ENCODE assay signal across 8 mouse cellular contexts in genomic region chr11:35770741-35771504, GRCm38 (mm10). TPM values are rescaled to one million over a fixed set of nuclear protein-coding genes. Genes with fewer than 3 reads are reported as not detected.
A peak's percentile ranks its signal among the peaks of the same experiment; 100 is the strongest.
DNase-seq lines count a peak whose midpoint lies in the region; ATAC-seq and TF ChIP-seq lines count a peak whose summit lies in the region.
"Had no signal": no experiment of that assay in that cellular context is flagged by ENCODE, and none has a peak within 500 bp of the region (broad histone marks: within the 10 kb centered on the region; RNA-seq: fewer than 3 reads in every experiment).

No protein-coding gene starts in this region.

- peaks cover 4% of the 10 kb centered on the region; the same call in 1 of the 2 replicates for H3K36me3 ChIP-seq in liver, adult 2 months (ENCODE audit: control insufficient read depth, insufficient read depth, low read length)
- peaks cover 13% of the 10 kb centered on the region for H3K36me3 ChIP-seq in embryonic facial prominence, embryonic 13.5 days
- H3K36me3 ChIP-seq in limb, embryonic 10.5 days: peaks cover 23% of the 10 kb centered on the region
- no peaks in the 10 kb centered on the region for H3K36me3 ChIP-seq in small intestine, adult 2 months (ENCODE audit: control insufficient read depth, insufficient read depth, low read length)

- no peaks in the 10 kb centered on the region for H3K27me3 ChIP-seq in liver, adult 2 months (ENCODE audit: control insufficient read depth, insufficient read depth, low read length)
- no peaks in the 10 kb centered on the region for H3K27me3 ChIP-seq in embryonic facial prominence, embryonic 13.5 days
- no peaks in the 10 kb centered on the region for H3K27me3 ChIP-seq in limb, embryonic 10.5 days (ENCODE audit: low read depth, poor library complexity, severe bottlenecking)
- H3K27me3 ChIP-seq in small intestine, adult 2 months (ENCODE audit: control insufficient read depth, insufficient read depth, low read length): no peaks in the 10 kb centered on the region

- no peak for TF ChIP-seq POLR2A in liver, adult 2 months (IDR thresholded peaks at IDR 0.05; ENCODE audit: extremely low read depth, insufficient read depth, low read length)
- TF ChIP-seq POLR2A in small intestine, adult 2 months (IDR thresholded peaks at IDR 0.05; ENCODE audit: low read depth, low read length): no peak

- WGBS in liver, adult 2 months: 35% methylated on average over 9 of the region's 9 CpGs
- WGBS in embryonic facial prominence, embryonic 13.5 days: 66% methylated on average over 9 of the region's 9 CpGs
- WGBS in limb, embryonic 10.5 days: 70% methylated on average over 9 of the region's 9 CpGs
- 18% methylated on average over 9 of the region's 9 CpGs for WGBS in small intestine, adult 2 months

- H3K9ac ChIP-seq in liver, adult 2 months (ENCODE audit: low read depth, low read length): peak overlapping the region; percentile 56
- peak overlapping the region; percentile 95 for H3K9ac ChIP-seq in embryonic facial prominence, embryonic 13.5 days

- H3K4me1 ChIP-seq in liver, adult 2 months (ENCODE audit: control insufficient read depth, insufficient read depth, low read length): peaks cover 9% of the 10 kb centered on the region
- H3K4me1 ChIP-seq in embryonic facial prominence, embryonic 13.5 days: peaks cover 12% of the 10 kb centered on the region
- peaks cover 13% of the 10 kb centered on the region for H3K4me1 ChIP-seq in limb, embryonic 10.5 days
- H3K4me1 ChIP-seq in small intestine, adult 2 months (ENCODE audit: control insufficient read depth, insufficient read depth, insufficient read length, low read length): peaks cover 5% of the 10 kb centered on the region; the same call in 1 of the 2 replicates

- TF ChIP-seq CTCF in liver, adult 2 months (IDR thresholded peaks at IDR 0.05; ENCODE audit: low read depth, low read length): no peak
- TF ChIP-seq CTCF in small intestine, adult 2 months (IDR thresholded peaks at IDR 0.05; ENCODE audit: extremely low read depth, insufficient read length, insufficient replicate concordance, low read depth, low read length): no peak

- peak overlapping the region; percentile 34; the same call in 1 of the 2 replicates for H3K27ac ChIP-seq in liver, adult 2 months (replicated peaks; ENCODE audit: insufficient read depth, low read depth, low read length)
- no peak overlapping the region for H3K27ac ChIP-seq in embryonic facial prominence, embryonic 13.5 days
- peak overlapping the region; percentile 99; the same call in 1 of the 2 replicates for H3K27ac ChIP-seq in limb, embryonic 10.5 days
- H3K27ac ChIP-seq in small intestine, adult 2 months (ENCODE audit: insufficient read depth, low read depth, low read length): peak overlapping the region; percentile 73

- DNase-seq in liver, adult 2 months (ENCODE audit: extremely low read depth, low read depth, low spot score): peak; percentile 75
- DNase-seq in liver: no peak
- DNase-seq in limb, embryonic 10.5 days (ENCODE audit: low spot score): peak; percentile 23
- no peak for DNase-seq in urinary bladder, postnatal 25 days (ENCODE audit: low spot score)
- no peak for DNase-seq in retina, postnatal 1 day

- peaks cover 25% of the 10 kb centered on the region; the same call in 1 of the 2 replicates for H3K79me2 ChIP-seq in liver, adult 2 months (ENCODE audit: control insufficient read depth, insufficient read depth, low read length)

- peak overlapping the region; percentile 80 for H3K4me3 ChIP-seq in liver, adult 2 months (ENCODE audit: insufficient read depth, low read depth, low read length)
- peak overlapping the region; percentile 91 for H3K4me3 ChIP-seq in embryonic facial prominence, embryonic 13.5 days
- peak overlapping the region; percentile 94 for H3K4me3 ChIP-seq in limb, embryonic 10.5 days
- peak overlapping the region; percentile 11; the same call in 1 of the 2 replicates for H3K4me3 ChIP-seq in small intestine, adult 2 months (ENCODE audit: low read depth, low read length)

- peak overlapping the region; percentile 69 for H3K4me2 ChIP-seq in embryonic facial prominence, embryonic 13.5 days

- no peak for ATAC-seq in embryonic facial prominence, embryonic 13.5 days (ENCODE audit: insufficient number of reproducible peaks, insufficient read depth, low FRiP score, low TSS enrichment, low read depth)

- H3K9me3 ChIP-seq in embryonic facial prominence, embryonic 13.5 days: no peaks in the 10 kb centered on the region
- H3K9me3 ChIP-seq in limb, embryonic 10.5 days (replicated peaks): no peaks in the 10 kb centered on the region

RNA-seq across cellular contexts. Expression of gene Pank3, which starts 1.6 kb away (rescaled TPM):
- total RNA-seq in liver, adult 2 months (2014; rRNA removed): 46.2 and 58.1 TPM in 2 replicates
- polyA plus RNA-seq in liver, adult 2 months (2012; rRNA removed): 5.7 and 6.1 TPM in 2 replicates
- polyA plus RNA-seq in embryonic facial prominence, embryonic 13.5 days (2015; fragmentation: Nextera tagmentation; extraction: Ambion mirVana): 15.1 and 17.4 TPM in 2 replicates
- 9.9 and 14.1 TPM in 2 replicates for polyA plus RNA-seq in limb, embryonic 10.5 days (2016; fragmentation: Nextera tagmentation; extraction: Ambion mirVana)
- 2.1 and 3.7 TPM in 2 replicates for polyA plus RNA-seq in small intestine, adult 2 months (2012; rRNA removed)

RNA-seq across cellular contexts. Expression of gene Fbll1, which starts 27.8 kb away (rescaled TPM):
- not detected in 2 replicates for total RNA-seq in liver, adult 2 months (2014; rRNA removed)
- not detected in 2 replicates for polyA plus RNA-seq in liver, adult 2 months (2012; rRNA removed)
- polyA plus RNA-seq in embryonic facial prominence, embryonic 13.5 days (2015; fragmentation: Nextera tagmentation; extraction: Ambion mirVana): 0.22 and 0.29 TPM in 2 replicates
- not detected in 2 replicates for polyA plus RNA-seq in limb, embryonic 10.5 days (2016; fragmentation: Nextera tagmentation; extraction: Ambion mirVana)
- polyA plus RNA-seq in small intestine, adult 2 months (2012; rRNA removed): 0.08 and 0.10 TPM in 2 replicates
- total RNA-seq: neutrophil, adult 5-6 weeks had no signal

Comparison
In these comparisons a context has a peak if more than half of its experiments do, and no peak if none do; other contexts are left out.
1. DNase-seq: peak in liver, adult 2 months (single experiment) and limb, embryonic 10.5 days (single experiment); none in liver (single experiment), urinary bladder, postnatal 25 days (single experiment) and retina, postnatal 1 day (single experiment).
2. H3K4me3 ChIP-seq: peak in every context shown above with its lines; median percentile 94 in limb, embryonic 10.5 days; 91 in embryonic facial prominence, embryonic 13.5 days; 80 in liver, adult 2 months; 11 in small intestine, adult 2 months.